Comparison of ENCODE assay signal across 16 mouse cellular contexts in genomic region chr2:79785541-79786134, GRCm38 (mm10).
A peak's percentile ranks its signal among the peaks of the same experiment; 100 is the strongest.
DNase-seq lines count a peak whose midpoint lies in the region; ATAC-seq and TF ChIP-seq lines count a peak whose summit lies in the region.
"Had no signal": no experiment of that assay in that cellular context is flagged by ENCODE, and none has a peak within 500 bp of the region (broad histone marks: within the 10 kb centered on the region; RNA-seq: fewer than 3 reads in every experiment).

No protein-coding gene starts in this region.

- TF ChIP-seq POLR2A in liver, adult 2 months (IDR thresholded peaks at IDR 0.05; ENCODE audit: extremely low read depth, insufficient read depth, low read length) = no peak
- TF ChIP-seq POLR2A in small intestine, adult 2 months (IDR thresholded peaks at IDR 0.05; ENCODE audit: low read depth, low read length) = no peak

- H3K4me3 ChIP-seq in forebrain, embryonic 10.5 days = no peak overlapping the region
- H3K4me3 ChIP-seq in forebrain, embryonic 15.5 days = no peak overlapping the region
- no peak overlapping the region for H3K4me3 ChIP-seq in liver, adult 2 months (ENCODE audit: insufficient read depth, low read depth, low read length)
- no peak overlapping the region for H3K4me3 ChIP-seq in liver, embryonic 12.5 days
- no peak overlapping the region for H3K4me3 ChIP-seq in embryonic facial prominence, embryonic 15.5 days (replicated peaks)
- no peak overlapping the region for H3K4me3 ChIP-seq in small intestine, adult 2 months (ENCODE audit: low read depth, low read length)
- no peak overlapping the region for H3K4me3 ChIP-seq in neural tube, embryonic 15.5 days (replicated peaks)
- H3K4me3 ChIP-seq: neural tube, embryonic 12.5 days had no signal

- WGBS in forebrain, embryonic 10.5 days = 59% methylated on average over 8 of the region's 8 CpGs
- WGBS in forebrain, embryonic 15.5 days = 69% methylated on average over 8 of the region's 8 CpGs
- WGBS in liver, adult 2 months = 70% methylated on average over 8 of the region's 8 CpGs
- WGBS in liver, embryonic 12.5 days (ENCODE audit: insufficient replicate concordance) = 59% methylated on average over 8 of the region's 8 CpGs
- WGBS in embryonic facial prominence, embryonic 15.5 days = 22% methylated on average over 8 of the region's 8 CpGs
- WGBS in small intestine, adult 2 months = 62% methylated on average over 8 of the region's 8 CpGs
- 70% methylated on average over 8 of the region's 8 CpGs for WGBS in neural tube, embryonic 15.5 days

- peak overlapping the region; percentile 56; the same call in 1 of the 2 replicates for H3K27ac ChIP-seq in forebrain, embryonic 10.5 days
- no peak overlapping the region for H3K27ac ChIP-seq in forebrain, embryonic 15.5 days (replicated peaks)
- H3K27ac ChIP-seq in liver, adult 2 months (replicated peaks; ENCODE audit: insufficient read depth, low read depth, low read length) = no peak overlapping the region
- H3K27ac ChIP-seq in liver, embryonic 12.5 days = no peak overlapping the region
- peak overlapping the region; percentile 24; the same call in 1 of the 2 replicates for H3K27ac ChIP-seq in embryonic facial prominence, embryonic 15.5 days (replicated peaks)
- peak overlapping the region; percentile 27; the same call in 1 of the 2 replicates for H3K27ac ChIP-seq in small intestine, adult 2 months (ENCODE audit: insufficient read depth, low read depth, low read length)
- no peak overlapping the region for H3K27ac ChIP-seq in neural tube, embryonic 15.5 days (replicated peaks)
- H3K27ac ChIP-seq: neural tube, embryonic 12.5 days had no signal

- no peak for TF ChIP-seq CTCF in liver, adult 2 months (IDR thresholded peaks at IDR 0.05; ENCODE audit: low read depth, low read length)
- TF ChIP-seq CTCF in small intestine, adult 2 months (IDR thresholded peaks at IDR 0.05; ENCODE audit: extremely low read depth, insufficient read length, insufficient replicate concordance, low read depth, low read length) = no peak

- H3K4me2 ChIP-seq in forebrain, embryonic 15.5 days (replicated peaks) = no peak overlapping the region
- no peak overlapping the region for H3K4me2 ChIP-seq in liver, embryonic 12.5 days
- H3K4me2 ChIP-seq in embryonic facial prominence, embryonic 15.5 days (replicated peaks) = peak overlapping the region; percentile 6; the same call in 1 of the 2 replicates
- no peak overlapping the region for H3K4me2 ChIP-seq in neural tube, embryonic 15.5 days
- H3K4me2 ChIP-seq: neural tube, embryonic 12.5 days had no signal

- H3K9me3 ChIP-seq in forebrain, embryonic 10.5 days = no peaks in the 10 kb centered on the region
- H3K9me3 ChIP-seq in forebrain, embryonic 15.5 days = no peaks in the 10 kb centered on the region
- no peaks in the 10 kb centered on the region for H3K9me3 ChIP-seq in liver, embryonic 12.5 days (replicated peaks)
- no peaks in the 10 kb centered on the region for H3K9me3 ChIP-seq in embryonic facial prominence, embryonic 15.5 days (replicated peaks)
- no peaks in the 10 kb centered on the region for H3K9me3 ChIP-seq in neural tube, embryonic 15.5 days (replicated peaks)
- H3K9me3 ChIP-seq: neural tube, embryonic 12.5 days had no signal

- no peak for DNase-seq in forebrain, embryonic 10.5 days (ENCODE audit: extremely low spot score, low spot score)
- DNase-seq in liver, adult 2 months (ENCODE audit: extremely low read depth, low read depth, low spot score) = peak; percentile 20
- no peak for DNase-seq in ovary, postnatal 14 days (ENCODE audit: low spot score)
- DNase-seq: adrenal gland, postnatal 10 days; cerebellum, postnatal 25 days; lung, postnatal 14 days; midbrain, embryonic 14.5 days; retina, postnatal 1 day; thymus, postnatal 14 days had no signal

- no peaks in the 10 kb centered on the region for H3K36me3 ChIP-seq in forebrain, embryonic 10.5 days (replicated peaks)
- no peaks in the 10 kb centered on the region for H3K36me3 ChIP-seq in forebrain, embryonic 15.5 days
- H3K36me3 ChIP-seq in liver, adult 2 months (ENCODE audit: control insufficient read depth, insufficient read depth, low read length) = no peaks in the 10 kb centered on the region
- H3K36me3 ChIP-seq in liver, embryonic 12.5 days = no peaks in the 10 kb centered on the region
- H3K36me3 ChIP-seq in embryonic facial prominence, embryonic 15.5 days = no peaks in the 10 kb centered on the region
- no peaks in the 10 kb centered on the region for H3K36me3 ChIP-seq in small intestine, adult 2 months (ENCODE audit: control insufficient read depth, insufficient read depth, low read length)
- no peaks in the 10 kb centered on the region for H3K36me3 ChIP-seq in neural tube, embryonic 15.5 days
- H3K36me3 ChIP-seq: neural tube, embryonic 12.5 days had no signal

- ATAC-seq in forebrain, embryonic 15.5 days (replicated peaks) = no peak
- no peak for ATAC-seq in liver, embryonic 12.5 days
- ATAC-seq in embryonic facial prominence, embryonic 15.5 days (ENCODE audit: insufficient number of reproducible peaks, low FRiP score, low TSS enrichment, low read depth) = no peak
- ATAC-seq in neural tube, embryonic 15.5 days (ENCODE audit: low FRiP score) = no peak
- ATAC-seq: inflammation-experienced regulatory T-cells, adult 6 months had no signal

- H3K9ac ChIP-seq in forebrain, embryonic 15.5 days (replicated peaks) = no peak overlapping the region
- H3K9ac ChIP-seq in liver, adult 2 months (ENCODE audit: low read depth, low read length) = no peak overlapping the region
- no peak overlapping the region for H3K9ac ChIP-seq in liver, embryonic 12.5 days
- H3K9ac ChIP-seq in embryonic facial prominence, embryonic 15.5 days = no peak overlapping the region
- H3K9ac ChIP-seq in neural tube, embryonic 15.5 days (replicated peaks) = no peak overlapping the region
- H3K9ac ChIP-seq: neural tube, embryonic 12.5 days had no signal

- H3K79me2 ChIP-seq in liver, adult 2 months (ENCODE audit: control insufficient read depth, insufficient read depth, low read length) = no peaks in the 10 kb centered on the region

- H3K4me1 ChIP-seq in forebrain, embryonic 10.5 days = peaks cover 6% of the 10 kb centered on the region; the same call in 1 of the 2 replicates
- H3K4me1 ChIP-seq in forebrain, embryonic 15.5 days = peaks cover 3% of the 10 kb centered on the region; the same call in 1 of the 2 replicates
- H3K4me1 ChIP-seq in liver, adult 2 months (ENCODE audit: control insufficient read depth, insufficient read depth, low read length) = no peaks in the 10 kb centered on the region
- no peaks in the 10 kb centered on the region for H3K4me1 ChIP-seq in liver, embryonic 12.5 days
- H3K4me1 ChIP-seq in embryonic facial prominence, embryonic 15.5 days = peaks cover 13% of the 10 kb centered on the region
- no peaks in the 10 kb centered on the region for H3K4me1 ChIP-seq in small intestine, adult 2 months (ENCODE audit: control insufficient read depth, insufficient read depth, insufficient read length, low read length)
- H3K4me1 ChIP-seq in neural tube, embryonic 15.5 days = no peaks in the 10 kb centered on the region
- H3K4me1 ChIP-seq: neural tube, embryonic 12.5 days had no signal

- H3K27me3 ChIP-seq in forebrain, embryonic 10.5 days (ENCODE audit: poor library complexity, severe bottlenecking) = no peaks in the 10 kb centered on the region
- no peaks in the 10 kb centered on the region for H3K27me3 ChIP-seq in forebrain, embryonic 15.5 days
- H3K27me3 ChIP-seq in liver, adult 2 months (ENCODE audit: control insufficient read depth, insufficient read depth, low read length) = no peaks in the 10 kb centered on the region
- no peaks in the 10 kb centered on the region for H3K27me3 ChIP-seq in liver, embryonic 12.5 days (replicated peaks)
- no peaks in the 10 kb centered on the region for H3K27me3 ChIP-seq in embryonic facial prominence, embryonic 15.5 days
- H3K27me3 ChIP-seq in small intestine, adult 2 months (ENCODE audit: control insufficient read depth, insufficient read depth, low read length) = no peaks in the 10 kb centered on the region
- H3K27me3 ChIP-seq in neural tube, embryonic 15.5 days (replicated peaks) = no peaks in the 10 kb centered on the region
- H3K27me3 ChIP-seq: neural tube, embryonic 12.5 days had no signal

Comparison
In these comparisons a context has a peak if more than half of its experiments do, and no peak if none do; other contexts are left out.
1. H3K27ac ChIP-seq: peak in forebrain, embryonic 10.5 days (single experiment), embryonic facial prominence, embryonic 15.5 days (single experiment) and small intestine, adult 2 months (single experiment); none in forebrain, embryonic 15.5 days (single experiment), liver, adult 2 months (single experiment), liver, embryonic 12.5 days (single experiment) and neural tube, embryonic 15.5 days (single experiment).